ENCODE assay signal across 12 mouse cellular contexts in the genomic region with DNA sequence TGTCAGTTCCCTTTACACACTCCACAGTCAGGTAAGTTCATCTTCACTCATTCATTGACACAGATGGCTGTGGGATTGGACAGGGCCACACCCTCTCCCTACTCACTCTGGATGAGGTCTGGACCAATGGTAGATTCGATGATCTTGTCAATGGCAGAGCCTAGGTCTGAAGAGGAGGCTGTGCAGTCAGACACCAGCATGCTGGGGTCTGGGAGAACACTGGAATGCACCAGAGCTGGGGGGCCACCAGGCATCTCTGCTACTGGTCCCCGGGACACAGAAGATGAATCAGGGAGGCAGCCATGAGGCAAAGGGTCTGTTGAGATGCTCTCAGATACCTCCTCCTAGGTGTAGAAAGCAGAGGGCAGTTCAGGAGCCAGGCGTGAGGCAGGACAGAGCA. TPM values are rescaled to one million over a fixed set of nuclear protein-coding genes. Genes with fewer than 3 reads are reported as not detected.
DNase-seq lines count a peak whose midpoint lies in the region; ATAC-seq lines count a peak whose summit lies in the region.
"Had no signal": no experiment of that assay in that cellular context is flagged by ENCODE, and none has a peak within 500 bp of the region (broad histone marks: within the 10 kb centered on the region; RNA-seq: fewer than 3 reads in every experiment).

No protein-coding gene starts in this region.

- H3K4me2 ChIP-seq in forebrain, embryonic 12.5 days = 0 out of 2 replicates have a peak overlapping the region, but pooled peaks have one; percentile 88
- H3K4me2 ChIP-seq in forebrain, embryonic 11.5 days (ENCODE audit: low read depth, low read length, severe bottlenecking) = no peak overlapping the region
- peak overlapping the region; percentile 86; the same call in 1 of the 2 replicates for H3K4me2 ChIP-seq in kidney, embryonic 15.5 days
- peak overlapping the region; percentile 88; the same call in 1 of the 2 replicates for H3K4me2 ChIP-seq in embryonic facial prominence, embryonic 13.5 days
- H3K4me2 ChIP-seq in liver, embryonic 16.5 days (ENCODE audit: low read depth, low read length) = peak overlapping the region; percentile 94; the same call in 1 of the 2 replicates

- H3K4me1 ChIP-seq in forebrain, embryonic 12.5 days = peaks cover 23% of the 10 kb centered on the region
- peaks cover 9% of the 10 kb centered on the region; the same call in 1 of the 2 replicates for H3K4me1 ChIP-seq in forebrain, embryonic 11.5 days (replicated peaks; ENCODE audit: control insufficient read depth, insufficient read depth, low read length)
- peaks cover 29% of the 10 kb centered on the region for H3K4me1 ChIP-seq in kidney, embryonic 15.5 days
- H3K4me1 ChIP-seq in embryonic facial prominence, embryonic 13.5 days = peaks cover 21% of the 10 kb centered on the region
- peaks cover 29% of the 10 kb centered on the region for H3K4me1 ChIP-seq in liver, embryonic 16.5 days (ENCODE audit: control insufficient read depth, low read depth, low read length)

- 0 out of 2 replicates have a peak overlapping the region, but pooled peaks have one; percentile 74 for H3K4me3 ChIP-seq in forebrain, embryonic 12.5 days (replicated peaks)
- no peak overlapping the region for H3K4me3 ChIP-seq in forebrain, embryonic 11.5 days (ENCODE audit: low read depth, low read length)
- peak overlapping the region; percentile 88; the same call in 1 of the 2 replicates for H3K4me3 ChIP-seq in kidney, embryonic 15.5 days (replicated peaks)
- no peak overlapping the region for H3K4me3 ChIP-seq in embryonic facial prominence, embryonic 13.5 days
- H3K4me3 ChIP-seq in liver, embryonic 16.5 days (ENCODE audit: low read depth, low read length) = no peak overlapping the region

- no peak overlapping the region for H3K27ac ChIP-seq in forebrain, embryonic 12.5 days
- H3K27ac ChIP-seq in forebrain, embryonic 11.5 days (ENCODE audit: low read depth, low read length) = no peak overlapping the region
- H3K27ac ChIP-seq in kidney, embryonic 15.5 days = no peak overlapping the region
- no peak overlapping the region for H3K27ac ChIP-seq in embryonic facial prominence, embryonic 13.5 days
- no peak overlapping the region for H3K27ac ChIP-seq in liver, embryonic 16.5 days (ENCODE audit: low read length)
- H3K27ac ChIP-seq: intestine, embryonic 15.5 days had no signal

- no peaks in the 10 kb centered on the region for H3K27me3 ChIP-seq in forebrain, embryonic 12.5 days
- no peaks in the 10 kb centered on the region for H3K27me3 ChIP-seq in forebrain, embryonic 11.5 days (ENCODE audit: control insufficient read depth, insufficient read depth, low read length)
- H3K27me3 ChIP-seq in kidney, embryonic 15.5 days = no peaks in the 10 kb centered on the region
- H3K27me3 ChIP-seq in embryonic facial prominence, embryonic 13.5 days = no peaks in the 10 kb centered on the region
- H3K27me3 ChIP-seq in liver, embryonic 16.5 days (ENCODE audit: control insufficient read depth, insufficient read depth, low read depth, low read length) = no peaks in the 10 kb centered on the region
- H3K27me3 ChIP-seq: intestine, embryonic 15.5 days had no signal

- no peak for DNase-seq in forebrain, embryonic 11.5 days (ENCODE audit: low spot score)
- no peak for DNase-seq in kidney, adult 18-20 months
- no peak for DNase-seq in frontal cortex, postnatal 25 days (ENCODE audit: low spot score in 2 of 2)
- DNase-seq in T-cell, adult 2 months (ENCODE audit: low spot score) = no peak
- DNase-seq: gastrocnemius, postnatal 14 days; spleen, adult 18-20 months; thymus, postnatal 36 days had no signal

- 83% methylated on average over 3 of the region's 3 CpGs for WGBS in forebrain, embryonic 12.5 days
- 94% methylated on average over 3 of the region's 3 CpGs for WGBS in forebrain, embryonic 11.5 days
- WGBS in kidney, embryonic 15.5 days = 95% methylated on average over 3 of the region's 3 CpGs
- 85% methylated on average over 3 of the region's 3 CpGs for WGBS in embryonic facial prominence, embryonic 13.5 days
- WGBS in liver, embryonic 16.5 days (ENCODE audit: insufficient replicate concordance) = 81% methylated on average over 3 of the region's 3 CpGs

- H3K9me3 ChIP-seq in forebrain, embryonic 12.5 days = peaks cover 8% of the 10 kb centered on the region
- peaks cover 6% of the 10 kb centered on the region; the same call in 1 of the 2 replicates for H3K9me3 ChIP-seq in forebrain, embryonic 11.5 days (ENCODE audit: control insufficient read depth, low read length)
- H3K9me3 ChIP-seq in kidney, embryonic 15.5 days (replicated peaks) = peaks cover 8% of the 10 kb centered on the region; the same call in 1 of the 2 replicates
- H3K9me3 ChIP-seq in embryonic facial prominence, embryonic 13.5 days = peaks cover 9% of the 10 kb centered on the region
- H3K9me3 ChIP-seq in liver, embryonic 16.5 days (replicated peaks; ENCODE audit: control insufficient read depth, low read length) = peaks cover 6% of the 10 kb centered on the region
- H3K9me3 ChIP-seq: intestine, embryonic 15.5 days had no signal

- no peak for ATAC-seq in forebrain, embryonic 12.5 days (ENCODE audit: low FRiP score)
- no peak for ATAC-seq in forebrain, embryonic 11.5 days (replicated peaks; ENCODE audit: low FRiP score)
- ATAC-seq in kidney, embryonic 15.5 days (replicated peaks; ENCODE audit: low FRiP score) = no peak
- no peak for ATAC-seq in embryonic facial prominence, embryonic 13.5 days (ENCODE audit: insufficient number of reproducible peaks, insufficient read depth, low FRiP score, low TSS enrichment, low read depth)
- ATAC-seq in liver, embryonic 16.5 days (ENCODE audit: low read depth) = no peak
- ATAC-seq: intestine, embryonic 15.5 days had no signal

- peak overlapping the region; percentile 17; the same call in 1 of the 2 replicates for H3K9ac ChIP-seq in forebrain, embryonic 12.5 days
- H3K9ac ChIP-seq in forebrain, embryonic 11.5 days (ENCODE audit: low read length) = no peak overlapping the region
- no peak overlapping the region for H3K9ac ChIP-seq in kidney, embryonic 15.5 days
- H3K9ac ChIP-seq in embryonic facial prominence, embryonic 13.5 days = peak overlapping the region; percentile 92
- peak overlapping the region; percentile 99; the same call in 1 of the 2 replicates for H3K9ac ChIP-seq in liver, embryonic 16.5 days (ENCODE audit: low read depth, low read length)

- H3K36me3 ChIP-seq in forebrain, embryonic 12.5 days (replicated peaks) = peaks cover 56% of the 10 kb centered on the region
- H3K36me3 ChIP-seq in forebrain, embryonic 11.5 days (ENCODE audit: control insufficient read depth, insufficient read depth, low read length) = peaks cover 33% of the 10 kb centered on the region
- peaks cover 53% of the 10 kb centered on the region for H3K36me3 ChIP-seq in kidney, embryonic 15.5 days
- H3K36me3 ChIP-seq in embryonic facial prominence, embryonic 13.5 days = peaks cover 55% of the 10 kb centered on the region
- H3K36me3 ChIP-seq in liver, embryonic 16.5 days (ENCODE audit: control insufficient read depth, insufficient read depth) = peaks cover 47% of the 10 kb centered on the region

RNA-seq across cellular contexts. Expression of a gene that starts 2.5 kb away (rescaled TPM):
- polyA plus RNA-seq in forebrain, embryonic 12.5 days (2016; fragmentation: Nextera tagmentation; extraction: Ambion mirVana) = 18.3 and 19.1 TPM in 2 replicates
- 18.0 TPM in 2 replicates for polyA plus RNA-seq in forebrain, embryonic 11.5 days (2014; fragmentation: Nextera tagmentation; extraction: Ambion mirVana)
- polyA plus RNA-seq in kidney, embryonic 15.5 days (2015; fragmentation: Nextera tagmentation; extraction: Ambion mirVana) = 12.1 and 14.4 TPM in 2 replicates
- polyA plus RNA-seq in embryonic facial prominence, embryonic 13.5 days (2015; fragmentation: Nextera tagmentation; extraction: Ambion mirVana) = 15.5 and 16.1 TPM in 2 replicates
- polyA plus RNA-seq in liver, embryonic 16.5 days (2015; fragmentation: Nextera tagmentation; extraction: Ambion mirVana) = 5.9 and 6.8 TPM in 2 replicates

RNA-seq across cellular contexts. Expression of a gene that starts 30.0 kb away (rescaled TPM):
- polyA plus RNA-seq in forebrain, embryonic 12.5 days (2016; fragmentation: Nextera tagmentation; extraction: Ambion mirVana) = 92.9 and 96.3 TPM in 2 replicates
- 81.9 and 84.5 TPM in 2 replicates for polyA plus RNA-seq in forebrain, embryonic 11.5 days (2014; fragmentation: Nextera tagmentation; extraction: Ambion mirVana)
- polyA plus RNA-seq in kidney, embryonic 15.5 days (2015; fragmentation: Nextera tagmentation; extraction: Ambion mirVana) = 73.1 and 81.1 TPM in 2 replicates
- polyA plus RNA-seq in embryonic facial prominence, embryonic 13.5 days (2015; fragmentation: Nextera tagmentation; extraction: Ambion mirVana) = 78.4 and 78.8 TPM in 2 replicates
- 36.8 and 38.2 TPM in 2 replicates for polyA plus RNA-seq in liver, embryonic 16.5 days (2015; fragmentation: Nextera tagmentation; extraction: Ambion mirVana)

RNA-seq across cellular contexts. Expression of a gene that starts 31.5 kb away (rescaled TPM):
- 3.6 and 4.4 TPM in 2 replicates for polyA plus RNA-seq in forebrain, embryonic 12.5 days (2016; fragmentation: Nextera tagmentation; extraction: Ambion mirVana)
- polyA plus RNA-seq in forebrain, embryonic 11.5 days (2014; fragmentation: Nextera tagmentation; extraction: Ambion mirVana) = 0.71 and 1.0 TPM in 2 replicates
- polyA plus RNA-seq in kidney, embryonic 15.5 days (2015; fragmentation: Nextera tagmentation; extraction: Ambion mirVana) = 2.6 and 41.3 TPM in 2 replicates
- polyA plus RNA-seq in embryonic facial prominence, embryonic 13.5 days (2015; fragmentation: Nextera tagmentation; extraction: Ambion mirVana) = 16.6 and 23.8 TPM in 2 replicates
- 8.9 and 13.0 TPM in 2 replicates for polyA plus RNA-seq in liver, embryonic 16.5 days (2015; fragmentation: Nextera tagmentation; extraction: Ambion mirVana)

RNA-seq across cellular contexts. Expression of a gene that starts 51.5 kb away (rescaled TPM):
- 5.6 and 6.2 TPM in 2 replicates for polyA plus RNA-seq in forebrain, embryonic 12.5 days (2016; fragmentation: Nextera tagmentation; extraction: Ambion mirVana)
- 1.6 and 2.6 TPM in 2 replicates for polyA plus RNA-seq in forebrain, embryonic 11.5 days (2014; fragmentation: Nextera tagmentation; extraction: Ambion mirVana)
- 1.1 TPM in 2 replicates for polyA plus RNA-seq in kidney, embryonic 15.5 days (2015; fragmentation: Nextera tagmentation; extraction: Ambion mirVana)
- 1.0 and 2.9 TPM in 2 replicates for polyA plus RNA-seq in embryonic facial prominence, embryonic 13.5 days (2015; fragmentation: Nextera tagmentation; extraction: Ambion mirVana)
- 0.13 TPM in 2 replicates for polyA plus RNA-seq in liver, embryonic 16.5 days (2015; fragmentation: Nextera tagmentation; extraction: Ambion mirVana)

RNA-seq across cellular contexts. Expression of a gene that starts 51.6 kb away (rescaled TPM):
- polyA plus RNA-seq in forebrain, embryonic 12.5 days (2016; fragmentation: Nextera tagmentation; extraction: Ambion mirVana) = 39.0 and 40.4 TPM in 2 replicates
- 43.2 and 50.1 TPM in 2 replicates for polyA plus RNA-seq in forebrain, embryonic 11.5 days (2014; fragmentation: Nextera tagmentation; extraction: Ambion mirVana)
- polyA plus RNA-seq in kidney, embryonic 15.5 days (2015; fragmentation: Nextera tagmentation; extraction: Ambion mirVana) = 35.6 and 38.7 TPM in 2 replicates
- 67.4 and 69.8 TPM in 2 replicates for polyA plus RNA-seq in embryonic facial prominence, embryonic 13.5 days (2015; fragmentation: Nextera tagmentation; extraction: Ambion mirVana)
- 23.1 and 27.4 TPM in 2 replicates for polyA plus RNA-seq in liver, embryonic 16.5 days (2015; fragmentation: Nextera tagmentation; extraction: Ambion mirVana)

Comparison
In these comparisons a context has a peak if more than half of its experiments do, and no peak if none do; other contexts are left out.
1. H3K4me3 ChIP-seq: peak in forebrain, embryonic 12.5 days (single experiment) and kidney, embryonic 15.5 days (single experiment); none in forebrain, embryonic 11.5 days (single experiment), embryonic facial prominence, embryonic 13.5 days (single experiment) and liver, embryonic 16.5 days (single experiment).
2. H3K9ac ChIP-seq: peak in forebrain, embryonic 12.5 days (single experiment), embryonic facial prominence, embryonic 13.5 days (single experiment) and liver, embryonic 16.5 days (single experiment); none in forebrain, embryonic 11.5 days (single experiment) and kidney, embryonic 15.5 days (single experiment).